Mouse (Mus musculus) hindbrain, embryonic 12.5 days (tissue): ENCODE data around the gene Eddm3b. TPM values are rescaled to one million over a fixed set of nuclear protein-coding genes. Genes with fewer than 3 reads are reported as not detected.
"Not testable (repeated sequence)": the region's sequence is repeated elsewhere in the genome, so short reads cannot be mapped to it uniquely, and the experiment has no call there.

Experiments
- ATAC-seq: fragments of 200-750 bp; cut with Nextera tagmentation; 2 replicates; pipeline ENCODE4 v1.8.0; 2017; ENCODE audit warnings: moderate TSS enrichment; ENCODE audit not compliant: low FRiP score
- H3K27ac ChIP-seq: fragments of 300-500 bp; sonication (generic); 2 replicates; pipeline ENCODE4 v1.5.1; 2016; ENCODE audit warnings: mild to moderate bottlenecking
- H3K27me3 ChIP-seq: fragments of 300-500 bp; sonication (generic); 2 replicates; pipeline ENCODE4 v1.6.1; 2016; ENCODE audit warnings: mild to moderate bottlenecking
- H3K36me3 ChIP-seq: fragments of 300-500 bp; sonication (generic); 2 replicates; pipeline ENCODE4 v1.6.1; 2016; ENCODE audit warnings: mild to moderate bottlenecking
- H3K4me1 ChIP-seq: fragments of 300-500 bp; sonication (generic); 2 replicates; pipeline ENCODE4 v1.6.1; 2016
- H3K4me2 ChIP-seq: fragments of 300-500 bp; sonication (generic); replicated peaks from 2 replicates; pipeline ENCODE4 v1.6.1; 2016; ENCODE audit warnings: mild to moderate bottlenecking
- H3K4me3 ChIP-seq: fragments of 300-500 bp; sonication (generic); 2 replicates; pipeline ENCODE4 v1.5.1; 2016; ENCODE audit warnings: mild to moderate bottlenecking
- H3K9ac ChIP-seq: fragments of 300-500 bp; sonication (generic); 2 replicates; pipeline ENCODE4 v1.6.1; 2016; ENCODE audit warnings: mild to moderate bottlenecking, moderate library complexity
- H3K9me3 ChIP-seq: fragments of 300-500 bp; sonication (generic); replicated peaks from 2 replicates; pipeline ENCODE4 v1.6.1; 2016; ENCODE audit warnings: mild to moderate bottlenecking
- WGBS: fragments of 180-500 bp; shearing (Covaris S2); methylation state at CpG from one replicate; pipeline ENCODE4 v1.1.7; 2016; 5-methylcytosine and 5-hydroxymethylcytosine counted together
- polyA plus RNA-seq: library from polyadenylated mRNA; unstranded; fragments of >200 nt; fragmentation: Nextera tagmentation; extraction: Ambion mirVana; gene quantifications from 2 replicates; pipeline ENCODE4 v1.2.1, GENCODE M21; 2016

The Eddm3b gene
- polyA plus RNA-seq, 1 experiment from 2014 or later = not detected

DNA sequence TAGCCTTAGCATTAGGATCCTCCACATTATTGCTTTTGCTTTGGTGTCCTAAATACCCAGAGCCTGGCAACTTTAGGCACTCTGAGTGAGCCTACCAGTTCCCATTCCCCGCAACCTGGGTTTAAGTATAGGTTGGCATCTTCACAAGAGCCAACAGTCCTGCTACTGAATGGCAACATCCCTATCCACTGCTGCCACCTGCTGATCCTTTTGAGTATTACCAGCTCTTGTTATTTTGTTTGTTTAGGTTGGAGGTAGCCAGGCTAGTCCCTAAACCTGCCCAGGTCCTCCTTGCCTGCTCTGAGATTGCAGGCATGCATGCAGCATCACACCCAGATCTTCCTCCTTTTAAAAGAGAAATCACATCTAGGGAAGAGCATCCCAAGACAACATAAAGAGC is 15.9 kb upstream of the Eddm3b start:
- H3K9me3 ChIP-seq, H3K4me2 ChIP-seq, H3K4me3 ChIP-seq, H3K36me3 ChIP-seq, H3K27me3 ChIP-seq, H3K27ac ChIP-seq, H3K4me1 ChIP-seq, H3K9ac ChIP-seq: not testable (repeated sequence)
- 41% methylated on average over 1 of the region's 1 CpGs for WGBS
- peak; percentile 43; the same call in 1 of the 2 replicates for ATAC-seq

DNA sequence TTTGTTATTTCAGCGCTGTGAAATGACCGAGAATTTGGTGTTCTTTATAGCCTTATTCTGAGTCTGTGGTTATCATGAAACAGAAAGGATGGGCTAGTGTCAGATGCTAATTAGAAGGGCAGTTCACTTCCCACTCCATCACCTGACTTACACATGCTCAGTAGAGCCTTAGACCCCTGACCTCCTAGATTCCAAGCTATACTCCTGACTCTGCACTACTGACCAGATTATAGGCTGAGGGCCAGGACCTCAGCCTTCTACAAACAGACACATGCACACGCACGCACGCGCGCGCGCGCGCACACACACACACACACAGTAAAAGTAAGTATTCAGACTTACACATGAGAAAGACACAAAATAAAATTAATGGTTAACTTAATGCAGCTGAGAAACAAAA is 15.3 kb upstream of the Eddm3b start:
- 91% methylated on average over 11 of the region's 11 CpGs for WGBS
- Histone ChIP-seq H3K36me3 (no peaks in the 10 kb centered on the region), H3K4me1 (no peaks in the 10 kb centered on the region), H3K27ac (no peak overlapping the region), H3K9ac (no peak overlapping the region), H3K27me3 (no peaks in the 10 kb centered on the region), H3K4me2 (no peak overlapping the region), H3K9me3 (no peaks in the 10 kb centered on the region), H3K4me3 (no peak overlapping the region)
- ATAC-seq = no peak

DNA sequence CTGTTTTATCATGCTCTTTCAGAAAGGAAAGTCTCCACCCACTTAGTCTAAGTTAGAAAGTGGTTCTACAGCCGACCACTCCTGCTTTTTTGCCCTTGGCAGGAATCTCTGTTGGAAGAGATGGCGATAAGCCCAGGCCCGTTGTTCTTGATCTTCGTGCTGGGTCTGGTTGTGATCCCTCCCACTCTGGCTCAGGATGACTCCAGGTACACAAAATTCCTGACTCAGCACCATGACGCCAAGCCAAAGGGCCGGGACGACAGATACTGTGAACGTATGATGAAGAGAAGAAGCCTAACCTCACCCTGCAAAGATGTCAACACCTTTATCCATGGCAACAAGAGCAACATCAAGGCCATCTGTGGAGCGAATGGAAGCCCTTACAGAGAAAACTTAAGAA is 12.9 kb upstream of the Eddm3b start:
- H3K4me1 ChIP-seq = no peaks in the 10 kb centered on the region
- no peak overlapping the region for H3K4me2 ChIP-seq
- no peaks in the 10 kb centered on the region for H3K27me3 ChIP-seq
- H3K9me3 ChIP-seq = no peaks in the 10 kb centered on the region
- ATAC-seq = no peak
- no peak overlapping the region for H3K9ac ChIP-seq
- H3K27ac ChIP-seq = no peak overlapping the region
- 89% methylated on average over 9 of the region's 9 CpGs for WGBS
- no peak overlapping the region for H3K4me3 ChIP-seq
- no peaks in the 10 kb centered on the region for H3K36me3 ChIP-seq

- Histone ChIP-seq H3K4me1 (no peaks in the 10 kb centered on the region), H3K9ac (no peak overlapping the region), H3K9me3 (no peaks in the 10 kb centered on the region), H3K36me3 (no peaks in the 10 kb centered on the region), H3K4me3 (no peak overlapping the region), H3K27me3 (no peaks in the 10 kb centered on the region), H3K27ac (no peak overlapping the region), H3K4me2 (no peak overlapping the region)
- ATAC-seq = 0 out of 2 replicates have a peak, but pooled peaks have one; percentile 16
- 61% methylated on average over 3 of the region's 3 CpGs for WGBS
These were observed 11.0 kb upstream of the Eddm3b start for GRCm38 (mm10) chr14:51103217-51103616.

- Histone ChIP-seq H3K9ac (no peak overlapping the region), H3K9me3 (no peaks in the 10 kb centered on the region), H3K27ac (no peak overlapping the region), H3K27me3 (no peaks in the 10 kb centered on the region), H3K4me3 (no peak overlapping the region), H3K4me2 (no peak overlapping the region), H3K36me3 (no peaks in the 10 kb centered on the region), H3K4me1 (no peaks in the 10 kb centered on the region)
- 92% methylated on average over 2 of the region's 2 CpGs for WGBS
- no peak for ATAC-seq
These were observed 9.9 kb upstream of the Eddm3b start for GRCm38 (mm10) chr14:51104366-51104765.

DNA sequence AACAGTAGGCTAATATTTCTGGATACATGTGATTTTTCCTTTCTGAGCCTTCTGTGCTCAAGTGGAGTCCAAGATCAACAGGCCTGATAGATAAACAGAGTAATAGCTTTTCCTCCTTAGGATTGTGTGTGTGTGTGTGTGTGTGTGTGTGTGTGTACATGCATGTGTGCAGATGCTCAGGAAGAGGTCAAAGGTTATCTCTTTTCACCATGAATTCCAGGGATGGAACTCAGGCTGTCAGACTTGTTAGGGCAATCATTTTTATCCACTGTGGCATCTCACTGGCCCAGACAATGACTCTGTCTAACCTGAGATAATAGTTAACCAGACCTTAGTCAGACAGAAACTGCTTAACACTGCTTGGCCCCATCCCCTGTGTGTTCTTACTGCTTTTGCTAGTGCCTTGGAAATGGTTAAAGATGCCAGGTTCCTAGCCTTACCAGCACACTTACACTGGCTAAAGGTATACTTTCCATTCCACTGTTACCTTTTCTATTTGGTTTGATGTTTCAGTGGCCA is 7.7 kb upstream of the Eddm3b start:
- H3K36me3 ChIP-seq = no peaks in the 10 kb centered on the region
- H3K9ac ChIP-seq = no peak overlapping the region
- no peak for ATAC-seq

GRCm38 (mm10) chr14:51111966-51112365 is 2.3 kb upstream of the Eddm3b start:
- no peak overlapping the region for H3K9ac ChIP-seq
- ATAC-seq = no peak
- no peaks in the 10 kb centered on the region for H3K27me3 ChIP-seq
- WGBS = 77% methylated on average over 3 of the region's 3 CpGs
- H3K4me3 ChIP-seq = no peak overlapping the region
- H3K9me3 ChIP-seq = no peaks in the 10 kb centered on the region
- no peaks in the 10 kb centered on the region for H3K36me3 ChIP-seq
- H3K4me1 ChIP-seq = no peaks in the 10 kb centered on the region
- no peak overlapping the region for H3K4me2 ChIP-seq
- no peak overlapping the region for H3K27ac ChIP-seq

More for the DNA sequence above, 7.7 kb upstream of the Eddm3b start:
- Histone ChIP-seq H3K4me2 (no peak overlapping the region), H3K27me3 (no peaks in the 10 kb centered on the region), H3K4me1 (no peaks in the 10 kb centered on the region), H3K9me3 (no peaks in the 10 kb centered on the region), H3K4me3 (no peak overlapping the region), H3K27ac (no peak overlapping the region)

- H3K4me1 ChIP-seq = no peaks in the 10 kb centered on the region
- ATAC-seq = no peak
- 37% methylated on average over 9 of the region's 9 CpGs for WGBS
- no peak overlapping the region for H3K4me2 ChIP-seq
- H3K9ac ChIP-seq = no peak overlapping the region
- H3K9me3 ChIP-seq = no peaks in the 10 kb centered on the region
- no peak overlapping the region for H3K27ac ChIP-seq
- H3K36me3 ChIP-seq = no peaks in the 10 kb centered on the region
- no peaks in the 10 kb centered on the region for H3K27me3 ChIP-seq
- H3K4me3 ChIP-seq = no peak overlapping the region
These were observed 750 bp upstream of the Eddm3b start for GRCm38 (mm10) chr14:51113476-51113875.

- Histone ChIP-seq H3K9me3 (0 out of 2 replicates have a peak, but pooled peaks cover 3% of the 10 kb centered on the region), H3K27me3 (no peaks in the 10 kb centered on the region), H3K9ac (no peak overlapping the region), H3K4me1 (no peaks in the 10 kb centered on the region), H3K36me3 (no peaks in the 10 kb centered on the region), H3K4me3 (no peak overlapping the region), H3K4me2 (no peak overlapping the region), H3K27ac (no peak overlapping the region)
- 85% methylated on average over 6 of the region's 6 CpGs for WGBS
- no peak for ATAC-seq
These were observed 11.5 kb downstream of the Eddm3b start for GRCm38 (mm10) chr14:51125684-51126083.

DNA sequence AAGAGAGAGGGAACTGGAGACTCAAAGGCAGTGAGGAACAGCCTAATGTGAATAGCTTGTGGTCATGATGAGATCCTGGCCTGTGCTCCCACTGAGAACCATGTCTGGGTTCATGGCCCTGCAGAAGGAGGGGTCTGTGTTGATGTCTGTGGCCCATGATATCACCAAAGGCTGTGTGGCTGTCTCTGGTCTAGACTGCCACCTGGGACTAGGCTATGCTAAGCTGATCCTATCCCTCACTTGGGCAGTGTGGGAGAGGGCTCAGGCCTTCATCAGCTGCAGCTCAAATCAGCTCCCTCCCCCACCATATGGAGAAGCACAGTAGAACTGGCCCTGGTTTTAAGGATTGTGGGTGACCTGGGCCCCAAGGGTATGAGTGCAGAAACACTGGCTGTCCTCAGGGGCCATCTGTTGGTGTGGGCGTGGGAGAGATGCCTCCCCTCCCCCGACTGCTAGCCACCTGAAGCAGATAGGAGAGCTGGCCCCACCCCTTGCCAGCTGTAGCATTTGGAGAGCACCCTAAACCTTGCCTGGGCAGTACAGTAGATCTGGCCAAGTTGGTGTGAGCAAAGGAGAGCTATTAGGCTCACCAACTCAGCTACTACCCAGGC is 13.5 kb downstream of the Eddm3b start:
- H3K27me3 ChIP-seq = no peaks in the 10 kb centered on the region
- H3K27ac ChIP-seq = no peak overlapping the region
- H3K4me1 ChIP-seq = no peaks in the 10 kb centered on the region
- 0 out of 2 replicates have a peak, but pooled peaks cover 3% of the 10 kb centered on the region for H3K9me3 ChIP-seq
- H3K4me3 ChIP-seq = no peak overlapping the region
- ATAC-seq = peak; percentile 48; the same call in 1 of the 2 replicates
- H3K36me3 ChIP-seq = no peaks in the 10 kb centered on the region
- no peak overlapping the region for H3K4me2 ChIP-seq
- no peak overlapping the region for H3K9ac ChIP-seq
- 69% methylated on average over 2 of the region's 2 CpGs for WGBS

DNA sequence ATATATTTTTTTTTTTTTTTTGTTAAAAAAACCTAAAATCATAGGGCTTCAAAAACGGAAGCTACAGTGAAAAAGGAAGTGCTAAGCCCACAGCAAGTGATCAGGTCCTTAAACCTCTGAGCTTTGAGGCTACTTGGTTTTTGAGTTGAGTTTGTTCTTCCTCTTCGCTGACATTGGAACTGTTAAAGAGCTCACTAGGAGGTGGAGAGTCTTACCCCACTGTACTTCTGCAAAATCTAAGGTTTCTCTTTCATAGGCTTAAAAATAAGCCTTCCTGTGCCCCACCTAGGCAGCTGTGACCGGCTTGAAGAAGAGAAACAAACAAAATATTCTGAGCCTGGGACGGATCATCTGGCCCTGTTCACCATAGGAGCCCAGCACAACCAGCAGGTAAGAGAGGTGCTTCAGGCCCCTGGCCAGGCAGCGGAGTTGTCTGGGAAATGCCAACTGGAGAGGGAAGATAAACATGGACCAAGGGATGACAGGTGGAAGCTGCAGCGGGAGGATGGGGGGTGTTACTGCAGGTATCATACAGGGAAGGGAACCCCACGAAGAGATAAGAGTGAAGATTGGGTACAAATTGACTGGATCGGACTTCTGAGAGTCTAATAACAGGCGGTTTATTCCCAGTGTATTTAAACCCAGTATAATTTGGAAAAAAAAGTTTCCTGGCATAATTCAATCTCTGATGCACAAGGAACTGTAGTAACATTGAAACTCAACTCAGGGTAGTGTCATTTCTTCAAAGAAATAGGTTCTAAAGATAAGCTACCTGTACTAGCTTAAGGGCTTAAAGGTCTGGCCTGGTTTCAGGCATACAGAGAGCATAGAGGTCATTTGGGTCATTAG is 14.8 kb downstream of the Eddm3b start:
- Histone ChIP-seq H3K27me3 (no peaks in the 10 kb centered on the region), H3K9me3 (0 out of 2 replicates have a peak, but pooled peaks cover 3% of the 10 kb centered on the region), H3K36me3 (no peaks in the 10 kb centered on the region), H3K27ac (no peak overlapping the region), H3K9ac (no peak overlapping the region), H3K4me3 (no peak overlapping the region), H3K4me1 (no peaks in the 10 kb centered on the region), H3K4me2 (no peak overlapping the region)
- WGBS = 87% methylated on average over 9 of the region's 9 CpGs
- no peak for ATAC-seq

DNA sequence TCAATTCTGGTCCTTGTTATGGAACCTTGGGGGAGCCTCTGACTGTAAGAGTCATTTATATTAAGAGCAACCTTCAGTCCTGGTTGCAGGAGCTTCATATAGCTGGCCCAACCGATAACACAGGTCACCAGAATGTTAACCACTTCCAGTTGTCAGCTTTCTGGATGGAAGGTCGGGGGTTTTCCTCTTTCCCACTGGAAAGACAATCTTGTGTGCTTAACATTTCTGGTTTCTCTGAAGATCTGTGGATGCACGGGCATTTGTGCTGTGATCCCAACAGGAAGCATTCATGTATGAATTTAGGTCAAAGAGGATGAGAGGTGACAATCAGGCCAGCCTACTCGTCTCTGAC is 15.4 kb downstream of the Eddm3b start:
- Histone ChIP-seq H3K9me3 (0 out of 2 replicates have a peak, but pooled peaks cover 3% of the 10 kb centered on the region), H3K9ac (no peak overlapping the region)

More for the DNA sequence above, 15.4 kb downstream of the Eddm3b start:
- ATAC-seq = no peak
- Histone ChIP-seq H3K27ac (no peak overlapping the region), H3K4me1 (no peaks in the 10 kb centered on the region), H3K36me3 (no peaks in the 10 kb centered on the region), H3K4me2 (no peak overlapping the region), H3K27me3 (no peaks in the 10 kb centered on the region), H3K4me3 (no peak overlapping the region)
- 69% methylated on average over 4 of the region's 4 CpGs for WGBS
